Mouse (Mus musculus): ENCODE results near the gene Nup210. TPM values are rescaled to one million over a fixed set of nuclear protein-coding genes. Genes with fewer than 3 reads are reported as not detected.
A peak's percentile ranks its signal among the peaks of the same experiment; 100 is the strongest.

The Nup210 gene
- polyA plus RNA-seq, 1 experiment: not detected

- WGBS: 42% methylated on average over 9 of the region's 9 CpGs
- Histone ChIP-seq H3K4me1 (ENCODE audit: control insufficient read depth, insufficient read depth, low read length) (peaks cover 38% of the 10 kb centered on the region), H3K27ac (ENCODE audit: insufficient read depth, low read depth, low read length) (peak overlapping the region; percentile 65), H3K4me3 (ENCODE audit: insufficient read depth, low read depth, low read length) (peak overlapping the region; percentile 33)
- TF ChIP-seq CTCF (IDR thresholded peaks at IDR 0.05; ENCODE audit: insufficient read depth, low read depth, low read length) (no peak), POLR2A (IDR thresholded peaks at IDR 0.05; ENCODE audit: insufficient read depth, low read depth, low read length) (no peak)
These were observed 42.4 kb upstream of the Nup210 start for GRCm38 (mm10) chr6:91159047-91159446.

GRCm38 (mm10) chr6:91157237-91157570 is 40.6 kb upstream of the Nup210 start:
- TF ChIP-seq CTCF (IDR thresholded peaks at IDR 0.05; ENCODE audit: insufficient read depth, low read depth, low read length): no peak
- WGBS: 18% methylated on average over 6 of the region's 6 CpGs
- Histone ChIP-seq H3K27ac (ENCODE audit: insufficient read depth, low read depth, low read length) (peak overlapping the region; percentile 66), H3K4me1 (ENCODE audit: control insufficient read depth, insufficient read depth, low read length) (peaks cover 50% of the 10 kb centered on the region), H3K4me3 (ENCODE audit: insufficient read depth, low read depth, low read length) (peak overlapping the region; percentile 60)

GRCm38 (mm10) chr6:91156554-91157236 is 40.1 kb upstream of the Nup210 start, which contains the start of gene Hdac11:
TSS of gene Hdac11 (plus strand) at chr6:91156665.
- WGBS: under 1% methylated on average over 42 of the region's 42 CpGs
- Histone ChIP-seq H3K4me3 (ENCODE audit: insufficient read depth, low read depth, low read length) (peak within 1 kb of the TSS; percentile 60), H3K27ac (ENCODE audit: insufficient read depth, low read depth, low read length) (peak within 1 kb of the TSS; percentile 66), H3K4me1 (ENCODE audit: control insufficient read depth, insufficient read depth, low read length) (peaks cover 51% of the 10 kb centered on the region)
- no peak for TF ChIP-seq CTCF (IDR thresholded peaks at IDR 0.05; ENCODE audit: insufficient read depth, low read depth, low read length)
- TF ChIP-seq POLR2A (IDR thresholded peaks at IDR 0.05; ENCODE audit: insufficient read depth, low read depth, low read length): peak; percentile 67; the same call in 1 of the 2 replicates

GRCm38 (mm10) chr6:91156062-91156461 is 39.4 kb upstream of the Nup210 start:
- peak overlapping the region; percentile 60; the same call in 1 of the 2 replicates for H3K4me3 ChIP-seq (ENCODE audit: insufficient read depth, low read depth, low read length)
- no peak for TF ChIP-seq CTCF (IDR thresholded peaks at IDR 0.05; ENCODE audit: insufficient read depth, low read depth, low read length)
- TF ChIP-seq POLR2A (IDR thresholded peaks at IDR 0.05; ENCODE audit: insufficient read depth, low read depth, low read length): no peak
- peak overlapping the region; percentile 66 for H3K27ac ChIP-seq (ENCODE audit: insufficient read depth, low read depth, low read length)
- WGBS: 17% methylated on average over 4 of the region's 4 CpGs
- H3K4me1 ChIP-seq (ENCODE audit: control insufficient read depth, insufficient read depth, low read length): peaks cover 49% of the 10 kb centered on the region

DNA sequence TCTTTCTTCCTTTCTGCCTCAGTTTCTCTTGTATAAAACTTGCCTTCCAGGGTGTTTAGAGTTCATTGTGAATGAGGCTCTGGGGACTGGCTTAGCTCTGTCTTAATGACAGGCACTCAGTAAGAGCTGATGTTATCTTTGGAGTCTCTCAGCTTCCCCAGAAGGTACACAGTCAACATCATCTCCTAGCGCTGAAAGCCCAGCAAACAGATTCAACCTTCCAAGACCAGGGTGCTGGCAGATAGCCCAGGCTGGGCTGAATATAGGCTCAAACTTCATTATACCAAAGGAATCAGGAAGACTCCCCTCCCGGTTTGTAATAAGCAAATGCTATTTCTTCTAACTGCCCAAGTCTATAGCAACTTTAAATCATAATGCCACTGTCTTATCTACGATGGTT is 38.7 kb upstream of the Nup210 start:
- peaks cover 44% of the 10 kb centered on the region for H3K4me1 ChIP-seq (ENCODE audit: control insufficient read depth, insufficient read depth, low read length)
- WGBS: 50% methylated on average over 3 of the region's 3 CpGs

DNA sequence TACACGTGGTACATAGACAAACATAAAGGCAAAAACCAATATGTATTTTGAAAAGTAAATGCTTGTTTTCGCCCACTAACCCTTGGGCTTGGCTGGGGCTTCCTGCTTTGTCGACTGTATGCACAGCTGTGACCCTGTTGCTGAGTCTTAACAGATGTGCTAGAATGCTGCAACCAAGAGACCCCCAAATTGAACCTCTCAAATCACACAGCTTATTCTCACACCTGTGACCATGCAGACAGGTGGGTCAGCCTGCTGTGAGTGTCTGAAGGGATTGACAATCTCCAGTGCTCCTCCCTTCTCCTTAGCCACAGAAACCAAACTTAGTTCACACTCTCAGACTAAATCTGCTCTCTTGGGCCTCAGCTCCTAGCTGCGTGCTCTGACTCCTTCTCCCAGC is 38.1 kb upstream of the Nup210 start:
- Histone ChIP-seq H3K4me3 (ENCODE audit: insufficient read depth, low read depth, low read length) (no peak overlapping the region), H3K27ac (ENCODE audit: insufficient read depth, low read depth, low read length) (peak overlapping the region; percentile 97; the same call in 1 of the 2 replicates), H3K4me1 (ENCODE audit: control insufficient read depth, insufficient read depth, low read length) (peaks cover 39% of the 10 kb centered on the region)
- no peak for TF ChIP-seq POLR2A (IDR thresholded peaks at IDR 0.05; ENCODE audit: insufficient read depth, low read depth, low read length)
- 49% methylated on average over 4 of the region's 4 CpGs for WGBS

More for the DNA sequence above, 38.7 kb upstream of the Nup210 start:
- no peak for TF ChIP-seq CTCF (IDR thresholded peaks at IDR 0.05; ENCODE audit: insufficient read depth, low read depth, low read length)
- TF ChIP-seq POLR2A (IDR thresholded peaks at IDR 0.05; ENCODE audit: insufficient read depth, low read depth, low read length): no peak
- no peak overlapping the region; the same call in none of the 2 replicates for H3K27ac ChIP-seq (ENCODE audit: insufficient read depth, low read depth, low read length)
- no peak overlapping the region for H3K4me3 ChIP-seq (ENCODE audit: insufficient read depth, low read depth, low read length)

DNA sequence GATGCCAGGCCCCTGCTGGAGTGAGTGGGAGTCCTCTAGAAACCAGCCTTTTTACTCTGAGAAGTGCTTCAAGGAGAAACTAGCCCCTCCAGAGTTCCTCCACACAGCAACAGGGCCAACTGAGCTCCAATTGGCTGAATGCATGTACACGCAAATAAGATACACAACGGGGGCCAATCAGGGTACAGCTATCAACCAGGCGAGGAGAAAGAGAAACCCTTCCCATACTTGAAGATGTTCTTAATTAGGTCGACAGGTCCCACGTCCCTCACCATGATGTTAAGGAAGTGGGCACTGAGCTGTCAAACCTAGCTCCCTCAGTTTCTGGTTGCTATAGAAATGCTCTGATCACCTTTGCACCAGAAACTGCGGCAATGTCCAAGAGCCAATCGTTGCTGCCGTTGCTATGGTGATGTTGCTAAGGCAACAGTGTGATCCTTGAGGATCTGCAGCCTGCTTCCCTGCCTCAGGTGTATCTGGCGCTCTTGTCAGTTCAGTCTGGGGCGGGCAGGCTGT is 37.0 kb upstream of the Nup210 start:
- 6% methylated on average over 10 of the region's 10 CpGs for WGBS
- TF ChIP-seq POLR2A (IDR thresholded peaks at IDR 0.05; ENCODE audit: insufficient read depth, low read depth, low read length): no peak
- no peak for TF ChIP-seq CTCF (IDR thresholded peaks at IDR 0.05; ENCODE audit: insufficient read depth, low read depth, low read length)
- peaks cover 31% of the 10 kb centered on the region for H3K4me1 ChIP-seq (ENCODE audit: control insufficient read depth, insufficient read depth, low read length)
- H3K27ac ChIP-seq (ENCODE audit: insufficient read depth, low read depth, low read length): peak overlapping the region; percentile 98
- H3K4me3 ChIP-seq (ENCODE audit: insufficient read depth, low read depth, low read length): peak overlapping the region; percentile 22

DNA sequence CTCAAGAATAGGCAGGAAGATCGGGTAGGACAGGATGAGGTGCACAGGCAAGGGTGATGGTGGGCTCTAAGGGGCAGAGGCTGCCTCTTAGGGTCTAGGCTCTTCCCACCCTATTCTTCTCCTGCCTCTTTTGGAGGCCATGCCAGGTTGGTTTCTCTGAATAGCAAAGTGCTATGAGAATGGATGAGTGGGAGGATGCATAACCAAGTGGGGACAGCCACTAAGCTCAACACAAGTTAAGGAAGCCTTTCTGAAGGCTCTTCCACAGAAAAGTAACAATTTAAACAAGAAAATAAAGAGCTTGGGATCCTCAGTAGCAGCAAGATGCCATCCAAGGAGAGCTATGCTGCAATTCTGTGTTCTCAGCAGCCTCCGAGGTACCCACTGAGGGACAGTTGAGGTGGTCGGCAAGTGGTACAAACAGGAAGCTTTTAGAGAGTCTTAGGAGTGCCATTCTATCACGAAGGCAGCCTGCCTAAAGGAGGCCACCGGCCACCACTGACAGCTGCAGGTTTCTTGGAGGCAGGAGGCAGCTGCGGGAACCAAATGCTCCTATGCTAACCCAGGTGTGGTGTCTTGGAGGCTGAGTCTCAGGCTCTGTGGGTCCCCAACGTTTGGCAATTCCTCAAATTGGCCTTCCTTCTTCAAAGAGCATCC is 36.4 kb upstream of the Nup210 start:
- WGBS: 24% methylated on average over 7 of the region's 7 CpGs
- no peak overlapping the region for H3K4me3 ChIP-seq (ENCODE audit: insufficient read depth, low read depth, low read length)
- H3K4me1 ChIP-seq (ENCODE audit: control insufficient read depth, insufficient read depth, low read length): peaks cover 27% of the 10 kb centered on the region
- H3K27ac ChIP-seq (ENCODE audit: insufficient read depth, low read depth, low read length): peak overlapping the region; percentile 98
- no peak for TF ChIP-seq POLR2A (IDR thresholded peaks at IDR 0.05; ENCODE audit: insufficient read depth, low read depth, low read length)
- TF ChIP-seq CTCF (IDR thresholded peaks at IDR 0.05; ENCODE audit: insufficient read depth, low read depth, low read length): no peak

GRCm38 (mm10) chr6:91147152-91147770 is 30.6 kb upstream of the Nup210 start:
- WGBS: 61% methylated on average over 2 of the region's 2 CpGs
- no peak overlapping the region for H3K4me3 ChIP-seq (ENCODE audit: insufficient read depth, low read depth, low read length)
- H3K27ac ChIP-seq (ENCODE audit: insufficient read depth, low read depth, low read length): peak overlapping the region; percentile 88
- H3K4me1 ChIP-seq (ENCODE audit: control insufficient read depth, insufficient read depth, low read length): peaks cover 15% of the 10 kb centered on the region
- no peak for TF ChIP-seq POLR2A (IDR thresholded peaks at IDR 0.05; ENCODE audit: insufficient read depth, low read depth, low read length)
- no peak for TF ChIP-seq CTCF (IDR thresholded peaks at IDR 0.05; ENCODE audit: insufficient read depth, low read depth, low read length)

Measured in olfactory bulb, adult 2 months (tissue).